Mouse (Mus musculus): ENCODE measurements around the gene Rsph1.

Gene Rsph1

DNA sequence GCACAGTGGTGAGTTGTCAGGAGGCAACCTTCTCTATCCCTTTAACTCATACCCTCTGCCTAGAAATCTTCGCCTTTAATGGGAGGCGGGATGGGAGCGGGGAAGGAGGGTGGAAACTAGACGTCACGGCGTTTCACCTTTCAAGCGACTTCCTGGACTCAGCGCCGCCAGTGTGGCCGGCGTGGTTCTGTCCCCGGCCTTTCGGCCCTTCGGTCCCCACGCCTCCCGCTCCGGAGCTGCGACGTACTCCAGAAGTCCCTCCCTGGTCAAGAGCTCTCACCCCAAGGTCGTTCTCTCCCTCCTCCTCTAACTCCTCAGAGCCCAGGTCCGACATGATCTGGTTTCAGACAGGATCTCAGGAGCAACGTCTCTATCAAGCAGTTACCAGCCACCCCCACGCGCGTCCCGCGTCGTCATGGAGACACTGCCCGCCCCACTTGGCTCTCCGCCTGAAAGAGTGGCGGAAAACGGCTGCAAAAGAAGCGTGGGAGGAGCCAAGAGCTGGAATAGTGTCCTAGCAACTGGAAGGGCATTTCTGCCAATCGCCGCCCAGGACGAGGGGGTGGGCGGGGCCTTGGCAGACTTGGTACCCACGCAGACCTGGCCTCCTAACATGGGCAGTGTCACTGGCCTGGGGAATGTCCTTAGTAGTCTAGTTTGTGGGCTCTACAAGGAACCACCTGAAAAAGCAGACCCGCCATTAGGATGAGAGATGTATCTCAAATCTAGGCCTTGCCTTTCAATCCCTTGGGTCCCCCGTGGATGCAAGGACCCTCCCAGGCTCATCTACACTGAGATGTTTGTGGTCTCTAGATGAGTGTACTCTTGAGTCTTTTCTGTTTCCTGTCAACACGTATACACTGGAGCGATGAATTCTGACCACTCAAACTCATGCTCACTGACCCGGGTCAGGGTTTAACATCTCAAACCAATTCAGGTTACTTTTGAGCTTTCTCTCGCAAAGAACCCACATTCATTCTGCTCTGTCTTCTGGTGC lies at the start of gene Rsph1:
Gene Rsph1, minus strand, starts transcription at position 462 of the 997 bp plus-strand sequence.
- DNase-seq (ENCODE audit: low read depth, low spot score) = no peak

DNA sequence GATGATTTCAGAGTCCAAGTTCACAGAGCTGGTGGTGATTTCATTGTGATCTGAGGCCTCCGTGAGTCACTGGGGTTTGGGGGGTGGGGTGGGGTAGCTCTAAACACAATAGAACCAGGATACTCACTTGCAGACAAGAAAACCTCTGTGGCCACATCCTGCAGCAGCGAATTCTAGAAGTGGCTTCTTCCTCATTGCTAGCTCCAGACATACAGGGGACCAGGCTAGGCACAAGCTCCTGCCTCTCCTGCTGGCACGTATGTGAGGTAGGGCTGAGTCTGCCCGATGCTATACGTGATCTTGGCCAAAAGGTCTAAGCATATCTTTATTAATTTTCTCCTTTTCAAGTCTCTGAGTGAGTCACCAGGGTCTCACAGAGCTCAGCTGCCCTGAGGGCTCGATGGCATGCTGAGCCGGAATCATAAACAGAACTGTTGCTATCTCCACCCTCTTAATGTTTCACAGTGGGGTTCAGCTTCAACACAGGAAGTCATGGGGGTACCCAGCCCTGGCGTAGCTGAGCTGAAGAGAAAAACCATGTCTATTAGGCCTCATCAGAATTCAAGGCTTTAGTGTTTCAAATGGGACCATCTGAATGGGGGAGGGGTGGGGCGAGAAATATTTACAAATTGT lies 49.2 kb upstream of the Rsph1 start:
- peak; percentile 51 for DNase-seq (ENCODE audit: low read depth, low spot score)

DNA sequence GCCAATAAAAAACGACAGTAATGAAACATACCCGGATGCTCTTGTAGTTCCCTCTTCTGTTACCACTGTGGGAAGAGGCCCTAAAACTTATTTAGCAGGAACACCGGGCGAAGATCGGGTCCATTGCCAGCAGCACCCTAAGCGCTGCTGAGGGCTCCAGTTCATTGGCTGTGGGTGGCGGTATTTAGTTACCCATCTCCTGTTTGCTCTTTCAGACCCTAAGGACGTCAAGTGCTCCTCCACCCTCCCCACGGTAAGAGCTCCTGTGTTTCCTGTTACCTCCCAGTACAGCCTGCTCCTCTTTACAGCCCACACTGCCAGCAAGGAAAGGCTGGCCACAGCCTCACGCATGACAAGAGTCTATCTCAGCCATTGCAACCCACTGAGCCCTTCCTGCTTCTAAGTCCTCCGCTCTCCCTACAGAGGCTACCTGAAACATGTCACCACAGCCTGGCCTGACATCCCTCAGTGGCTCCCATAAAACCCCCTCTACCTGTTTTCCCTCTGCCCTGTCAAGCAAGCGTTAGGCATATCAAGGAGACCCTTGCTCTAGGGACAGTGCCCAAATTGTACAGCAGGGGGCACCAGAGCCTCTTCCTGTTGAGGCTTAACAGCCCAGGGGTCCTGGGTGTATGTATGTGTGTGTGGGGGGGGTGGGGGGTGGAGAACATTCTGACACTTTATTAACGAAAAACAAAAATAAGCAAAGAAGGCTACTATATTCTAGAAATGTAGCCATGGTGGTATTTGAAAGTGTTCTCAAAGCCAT lies 48.5 kb upstream of the Rsph1 start:
- DNase-seq (ENCODE audit: low read depth, low spot score) = peak; percentile 47

DNA sequence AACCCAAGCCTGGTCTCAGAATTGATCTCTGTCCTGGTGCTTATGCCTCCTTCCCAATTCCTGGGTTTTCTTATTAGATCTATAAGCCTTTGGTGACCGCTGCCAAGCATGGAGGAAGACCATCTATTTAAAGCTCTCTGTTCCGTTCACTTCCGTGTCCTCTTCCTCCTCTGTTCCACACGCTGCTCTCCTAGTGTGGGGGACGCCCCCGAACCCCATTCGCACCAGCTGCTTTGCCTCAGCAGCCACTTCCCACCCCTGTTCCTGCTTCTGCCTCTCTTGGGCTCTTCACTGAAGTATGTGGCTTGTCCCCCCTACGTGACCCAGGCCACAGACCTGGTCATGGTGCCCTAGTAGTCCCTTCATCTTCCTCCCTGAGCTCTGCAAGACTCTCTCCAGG lies 47.0 kb upstream of the Rsph1 start:
- DNase-seq (ENCODE audit: low read depth, low spot score) = no peak

DNA sequence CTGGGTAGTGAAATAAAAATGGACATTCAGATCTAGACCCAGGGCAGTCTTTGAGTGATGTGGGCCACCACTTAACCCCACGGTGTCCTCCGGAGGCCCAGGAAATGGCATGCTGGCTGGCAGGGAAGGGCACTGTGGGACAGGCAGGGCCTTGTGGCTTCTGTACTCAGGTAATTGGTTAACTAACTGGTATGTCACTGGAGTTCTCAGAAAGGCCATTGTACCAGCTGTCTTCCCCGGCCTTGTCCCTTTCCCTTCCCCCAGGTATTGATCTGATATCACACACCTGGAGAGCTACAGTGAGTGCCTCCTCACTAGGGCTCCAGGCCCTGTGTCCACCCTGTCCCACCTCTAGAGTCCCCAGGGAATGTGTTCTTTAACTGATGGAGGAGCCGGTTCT lies 46.2 kb upstream of the Rsph1 start:
- DNase-seq (ENCODE audit: low read depth, low spot score) = no peak

DNA sequence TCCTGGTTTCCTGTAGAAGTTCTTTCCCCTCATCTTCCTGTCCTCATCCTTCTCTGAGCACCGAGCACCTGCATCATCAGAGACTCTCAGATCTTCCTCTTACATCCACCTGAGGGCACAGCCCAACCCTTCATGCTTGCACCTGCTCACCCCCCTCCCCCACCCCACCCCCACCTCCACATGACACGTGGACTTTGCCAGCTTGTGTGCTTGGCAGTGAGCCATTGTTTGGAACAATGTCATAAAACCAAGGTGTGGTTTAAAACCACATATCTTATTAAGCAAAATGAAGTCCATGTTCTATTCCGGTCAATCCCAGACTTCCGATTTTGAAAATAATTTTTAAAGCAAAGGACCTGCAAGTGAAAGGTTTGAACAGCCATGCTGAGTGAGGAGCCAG lies 45.3 kb upstream of the Rsph1 start:
- no peak for DNase-seq (ENCODE audit: low read depth, low spot score)

DNA sequence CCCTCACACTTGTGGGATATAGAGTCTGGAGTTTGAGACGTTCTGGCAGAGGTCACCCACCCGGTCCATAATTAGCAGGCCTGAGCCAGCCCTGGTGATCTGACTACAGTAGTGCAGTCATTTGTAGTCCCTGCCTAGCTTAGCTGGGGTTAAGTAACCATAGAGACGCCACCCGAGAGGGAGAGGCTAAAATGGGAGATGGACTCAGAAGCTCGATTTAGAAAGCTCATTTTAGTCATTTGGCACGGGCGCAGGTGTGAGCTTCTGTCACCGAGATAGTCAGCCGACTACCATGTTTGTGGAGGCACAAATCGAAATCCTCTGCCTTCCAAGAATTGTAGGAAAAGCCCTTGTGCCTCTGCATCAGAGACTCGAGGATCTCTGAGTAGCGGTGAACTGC lies 44.2 kb upstream of the Rsph1 start:
- DNase-seq (ENCODE audit: low read depth, low spot score) = no peak

DNA sequence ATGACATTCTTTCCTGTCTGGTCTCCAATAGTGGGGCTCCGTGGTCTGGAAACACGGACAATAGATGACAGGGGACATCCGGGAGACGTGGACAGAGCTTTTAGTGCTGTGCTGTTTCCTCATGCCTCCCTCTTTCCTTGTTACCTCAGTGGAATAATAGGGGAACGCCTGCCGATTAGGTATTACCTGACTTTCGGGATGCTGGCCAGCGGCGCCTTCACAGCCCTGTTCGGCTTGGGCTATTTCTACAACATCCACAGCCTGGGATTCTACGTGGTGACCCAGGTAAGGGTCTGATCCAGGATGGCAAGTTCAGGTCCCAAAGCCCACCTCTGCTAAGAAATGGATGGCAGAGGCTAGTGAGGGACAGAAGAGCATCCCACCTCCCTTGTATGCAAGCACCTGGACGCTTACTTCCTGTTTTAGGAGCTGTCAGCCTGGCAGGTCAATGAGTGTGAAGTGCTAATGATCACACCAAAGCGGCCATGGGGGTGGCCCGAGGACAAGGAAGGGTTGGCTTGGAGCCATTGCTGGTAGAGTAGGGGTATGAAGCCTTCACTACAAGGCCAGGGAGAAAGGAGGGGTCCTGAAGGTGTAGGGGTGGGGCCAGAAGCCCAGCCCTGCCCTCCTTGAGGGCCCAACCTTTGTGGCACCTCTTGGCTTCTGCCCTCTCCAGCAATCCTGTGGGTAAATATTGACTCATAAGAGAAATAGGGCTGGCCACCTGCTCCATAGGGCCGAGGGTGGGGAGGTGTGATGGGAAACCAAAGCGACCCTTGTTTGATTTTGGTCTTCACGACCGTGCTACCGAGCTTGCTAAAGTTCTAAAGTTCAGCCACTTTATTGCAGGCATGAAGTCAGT lies 42.0 kb upstream of the Rsph1 start:
- DNase-seq (ENCODE audit: low read depth, low spot score) = no peak

DNA sequence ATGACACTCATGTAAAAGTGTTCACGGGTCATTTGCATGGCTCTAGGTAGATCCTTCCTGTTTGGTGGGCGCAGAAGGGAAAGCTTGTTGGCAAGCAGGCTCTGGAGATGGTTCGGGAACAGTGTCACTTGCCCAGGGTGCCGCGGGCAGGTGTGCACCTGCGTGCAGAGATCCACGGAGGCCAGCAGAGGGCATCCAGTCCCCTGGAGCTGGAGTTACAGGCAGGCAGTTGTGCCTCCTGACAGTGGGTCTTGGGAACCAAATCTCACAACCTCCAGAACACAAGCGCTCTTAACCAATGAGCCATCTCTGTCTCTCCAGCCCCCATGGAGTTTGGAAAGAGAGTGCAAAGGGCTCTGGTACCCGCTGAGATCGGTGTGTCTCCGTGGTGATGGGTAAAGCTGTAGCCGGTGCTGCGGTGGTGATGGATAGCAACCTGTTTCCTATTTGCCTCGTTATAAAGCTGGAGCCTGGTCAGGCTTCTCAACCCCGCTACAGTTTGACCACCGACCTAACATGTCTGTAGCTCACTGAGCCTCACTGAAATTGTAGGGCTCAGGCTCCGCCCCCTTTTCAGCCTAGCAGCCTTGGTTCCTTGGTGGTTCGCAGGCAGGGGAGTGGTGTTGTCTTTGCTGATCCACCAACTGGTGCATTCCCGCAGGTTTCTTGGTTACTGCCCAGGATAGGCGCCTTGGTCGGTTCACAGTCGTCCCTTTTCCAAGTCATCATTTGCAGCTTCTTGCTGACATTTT lies 40.5 kb upstream of the Rsph1 start:
- no peak for DNase-seq (ENCODE audit: low read depth, low spot score)

DNA sequence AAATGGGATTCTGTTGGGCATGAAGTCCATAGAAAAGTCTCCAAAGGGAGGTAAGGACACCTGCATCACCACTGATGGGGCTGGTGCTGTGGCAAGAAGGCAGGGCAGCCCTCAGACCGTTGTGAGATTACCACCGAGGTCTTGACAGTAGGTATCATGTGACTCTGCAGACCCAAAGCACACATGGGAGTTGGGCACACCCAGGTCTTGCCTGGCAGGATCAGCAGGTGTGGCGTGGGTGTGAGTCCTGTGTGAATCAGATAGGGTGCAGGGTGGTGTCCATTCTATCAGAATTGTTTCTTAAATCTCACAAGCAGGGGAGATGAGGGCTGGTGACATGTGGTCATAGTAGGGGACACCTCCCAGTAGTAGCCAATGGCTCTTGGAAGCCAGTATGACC lies 39.8 kb upstream of the Rsph1 start:
- no peak for DNase-seq (ENCODE audit: low read depth, low spot score)

DNA sequence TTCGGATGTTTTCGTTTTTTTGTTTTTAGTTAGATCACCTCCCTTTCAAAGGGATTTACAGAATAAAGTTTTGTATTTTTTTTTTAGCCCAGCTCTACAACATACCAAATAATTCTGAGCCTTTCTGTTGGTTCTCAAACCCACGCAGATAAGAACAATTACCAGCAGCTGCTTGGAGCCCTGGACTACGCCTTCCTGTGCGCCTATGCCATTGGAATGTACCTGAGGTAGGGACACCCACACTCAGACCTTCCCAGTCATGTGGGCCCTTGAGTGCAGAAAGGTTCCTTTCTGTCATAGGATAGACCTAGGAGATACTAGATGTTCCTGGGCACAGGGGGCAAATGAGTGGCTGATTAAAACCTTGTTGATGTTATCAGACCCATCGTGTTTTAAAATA lies 38.8 kb upstream of the Rsph1 start:
- no peak for DNase-seq (ENCODE audit: low read depth, low spot score)

DNA sequence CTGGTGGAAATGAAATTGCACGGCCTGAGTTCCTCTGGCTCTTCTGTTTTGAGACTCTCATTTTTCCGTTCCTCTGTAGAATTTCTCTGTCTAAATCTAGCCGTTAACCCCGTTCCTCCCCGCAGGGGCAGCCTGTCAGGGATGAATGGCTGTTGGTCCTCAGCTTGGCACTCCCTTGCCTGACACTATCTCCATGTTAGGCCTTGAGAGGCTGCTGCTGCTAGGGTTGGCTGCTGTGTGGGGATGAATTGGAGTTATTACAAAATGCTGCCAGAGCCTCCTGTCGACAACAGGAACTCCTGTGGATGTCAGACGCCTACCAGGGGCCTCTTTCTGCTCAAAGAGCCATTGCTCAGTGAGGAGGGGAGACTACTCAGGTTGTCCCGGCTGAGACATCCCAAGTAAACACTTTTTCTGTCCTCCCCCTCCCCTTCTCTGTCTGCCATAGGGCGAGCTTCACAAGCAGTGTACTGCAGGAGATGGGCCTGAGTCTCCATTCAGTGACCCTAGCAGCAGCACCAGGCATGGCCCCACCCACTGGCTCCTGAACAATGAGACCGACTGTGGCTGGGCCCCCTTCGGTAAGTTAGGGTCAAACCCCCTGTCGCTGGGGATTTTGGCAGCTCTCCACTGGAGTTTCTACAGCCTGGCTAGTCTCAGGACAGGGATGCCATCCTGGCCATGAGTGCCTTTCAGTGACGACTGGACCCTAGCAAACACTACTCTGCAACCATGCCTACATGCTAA lies 38.0 kb upstream of the Rsph1 start:
- DNase-seq (ENCODE audit: low read depth, low spot score) = no peak

DNA sequence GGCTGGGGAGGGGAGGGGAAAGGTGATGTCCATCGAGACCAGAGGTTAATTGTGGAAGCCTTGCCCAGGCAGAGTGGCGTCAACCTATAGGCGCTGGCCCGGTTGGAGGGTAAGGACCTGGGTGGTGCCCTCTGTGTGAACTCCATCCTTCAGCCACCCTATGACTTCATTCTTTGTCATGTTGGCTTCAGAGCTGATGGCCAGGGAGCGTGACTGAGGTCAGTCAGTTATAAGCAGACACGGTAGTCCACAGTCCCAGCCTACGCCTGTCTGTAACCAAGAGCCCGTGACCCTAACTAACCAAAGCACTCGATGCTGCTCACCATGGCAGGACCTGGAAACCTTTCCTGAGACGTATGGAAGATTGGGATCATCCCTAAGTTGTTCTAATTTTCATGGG lies 35.5 kb upstream of the Rsph1 start:
- DNase-seq (ENCODE audit: low read depth, low spot score) = no peak

DNA sequence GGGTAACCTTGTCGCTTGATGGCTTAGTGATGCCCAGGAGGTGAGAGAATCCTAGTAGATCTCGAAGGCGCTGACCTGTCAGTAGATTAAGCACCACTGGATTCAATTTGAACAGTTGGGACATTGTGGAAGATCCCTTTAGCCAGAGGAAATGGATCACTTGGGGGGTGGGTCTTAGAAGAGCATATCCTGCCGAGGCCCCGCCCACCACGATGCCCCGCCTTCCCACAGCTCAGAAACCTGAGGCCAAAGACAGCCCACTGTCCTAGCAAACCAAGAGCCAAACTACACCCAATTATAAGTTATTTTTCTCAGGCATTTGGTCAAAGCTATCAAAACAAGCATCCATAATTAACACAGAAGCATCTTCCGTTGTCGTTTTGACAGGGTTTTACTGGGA lies 33.9 kb upstream of the Rsph1 start:
- DNase-seq (ENCODE audit: low read depth, low spot score) = no peak

DNA sequence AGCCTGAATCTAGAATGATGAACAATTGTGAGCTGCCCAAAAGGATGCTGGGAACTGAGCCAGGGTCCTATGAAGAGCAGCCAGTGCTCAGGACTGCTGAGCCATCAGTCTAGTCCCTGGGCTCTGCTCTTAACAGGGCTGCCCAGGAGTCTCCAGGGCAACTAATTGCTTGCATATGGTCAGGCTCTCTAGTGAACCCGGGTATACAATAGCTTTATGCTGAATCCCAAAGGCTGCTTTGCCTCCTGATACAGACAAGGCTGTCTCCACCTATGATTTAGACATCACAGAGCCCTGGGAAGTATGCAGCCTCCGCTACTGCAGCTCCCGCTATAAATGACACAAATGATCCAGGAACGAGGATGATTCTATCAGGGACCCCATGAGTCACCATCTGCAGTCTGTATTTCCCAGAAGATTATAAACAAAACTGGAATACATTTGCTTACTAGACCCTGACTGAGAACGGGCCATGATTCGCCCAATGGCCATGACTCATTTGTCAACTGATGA lies 32.2 kb upstream of the Rsph1 start:
- DNase-seq (ENCODE audit: low read depth, low spot score) = peak; percentile 73

DNA sequence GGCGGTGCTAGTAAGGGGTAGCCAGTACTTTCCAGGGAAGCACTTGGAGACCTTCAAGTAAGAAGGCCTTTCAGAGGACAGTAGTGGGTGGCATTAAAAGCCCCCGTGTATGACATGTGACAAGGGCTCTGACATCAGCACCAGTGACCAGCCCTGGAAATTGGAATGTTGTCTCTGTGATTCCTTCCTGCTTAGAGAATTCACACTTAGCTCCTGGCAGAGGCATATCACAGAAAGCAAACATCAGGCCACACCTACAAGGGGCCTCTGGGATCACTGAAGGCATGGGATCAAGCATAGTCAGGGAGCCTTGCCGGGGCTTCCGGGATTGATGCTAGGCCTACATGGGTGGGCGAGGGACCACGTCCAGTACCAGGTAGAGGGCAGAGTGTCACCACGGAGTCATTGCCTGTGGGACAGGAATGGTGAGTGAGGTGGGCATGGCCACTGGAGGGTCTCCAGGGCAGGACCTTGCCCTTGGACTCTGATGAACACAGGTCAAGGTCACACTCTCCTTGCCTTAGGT lies 31.2 kb upstream of the Rsph1 start:
- no peak for DNase-seq (ENCODE audit: low read depth, low spot score)

DNA sequence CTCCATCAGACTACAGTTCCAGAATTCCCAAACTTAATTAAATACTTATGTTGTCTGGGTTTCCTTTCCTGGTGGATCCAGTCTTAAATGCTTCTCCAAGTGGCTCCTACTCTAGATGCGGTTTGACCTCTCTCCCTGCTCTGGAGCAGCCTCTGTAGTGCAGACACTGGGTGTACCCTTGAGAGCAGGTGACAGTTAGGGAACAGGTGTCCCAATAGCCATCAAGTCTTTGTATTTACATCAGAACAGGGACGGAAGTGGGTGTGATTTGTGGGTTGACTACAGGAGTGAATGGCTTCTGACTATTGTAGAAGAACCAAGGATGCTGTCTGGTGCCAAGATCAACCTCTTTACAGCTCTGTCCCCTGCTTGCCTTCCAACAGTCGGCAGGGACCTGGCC lies 30.6 kb upstream of the Rsph1 start:
- no peak for DNase-seq (ENCODE audit: low read depth, low spot score)

DNA sequence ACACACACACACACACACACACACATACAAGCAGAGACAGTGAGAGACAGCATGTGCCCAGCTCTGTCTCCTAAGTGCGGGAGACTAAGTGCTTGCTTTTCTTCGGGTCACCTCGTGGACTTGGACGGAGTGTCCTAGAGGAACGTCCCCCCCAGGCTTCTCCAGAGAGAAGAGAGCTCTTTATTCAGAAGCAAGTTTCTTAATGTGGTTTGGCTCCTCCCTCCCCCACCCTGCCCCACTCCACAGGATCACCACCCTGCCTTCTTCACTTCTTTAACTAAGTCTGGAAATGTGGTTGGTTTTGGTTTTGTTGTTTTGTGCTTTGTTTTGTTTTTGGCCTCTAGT lies 28.6 kb upstream of the Rsph1 start:
- DNase-seq (ENCODE audit: low read depth, low spot score) = no peak
